Mouse (Mus musculus) megakaryocyte, embryonic 14.5 days (primary cell): ENCODE data around the gene Id2. TPM values are rescaled to one million over a fixed set of nuclear protein-coding genes. Genes with fewer than 3 reads are reported as not detected.

ENCODE experiments used
- H3K27me3 ChIP-seq: replicated peaks from 2 replicates; pipeline ENCODE3; 2012; ENCODE audit warnings: inconsistent platforms
- H3K36me3 ChIP-seq: replicated peaks from 2 replicates; pipeline ENCODE3; 2012; ENCODE audit warnings: low read length, inconsistent platforms, mixed read lengths
- H3K4me1 ChIP-seq: 2 replicates; pipeline ENCODE4 v1.6.1; 2012; ENCODE audit warnings: inconsistent platforms
- H3K4me3 ChIP-seq: replicated peaks from 2 replicates; pipeline ENCODE3; 2012; ENCODE audit warnings: moderate library complexity, mild to moderate bottlenecking, inconsistent platforms
- H3K9me3 ChIP-seq: 2 replicates; pipeline ENCODE4 v1.6.1; 2012; ENCODE audit warnings: inconsistent platforms
- FLI1 ChIP-seq: IDR thresholded peaks from 2 replicates; pipeline ENCODE4 v1.6.1; 2012; ENCODE audit warnings: low read length, inconsistent platforms, mixed read lengths
- GATA1 ChIP-seq: IDR thresholded peaks from 3 replicates; pipeline ENCODE4 v1.6.1; 2012; ENCODE audit warnings: mixed read lengths, low read length, inconsistent platforms, borderline replicate concordance
- polyA plus RNA-seq: library from polyadenylated mRNA; stranded (reverse); fragments of >175 nt; gene quantifications from 2 replicates; pipeline ENCODE4 v1.2.3, GENCODE M21; 2012; ENCODE audit warnings: low replicate concordance; ENCODE audit not compliant: insufficient read depth

The Id2 gene
- polyA plus RNA-seq, 1 experiment, result 8.1 TPM

DNA sequence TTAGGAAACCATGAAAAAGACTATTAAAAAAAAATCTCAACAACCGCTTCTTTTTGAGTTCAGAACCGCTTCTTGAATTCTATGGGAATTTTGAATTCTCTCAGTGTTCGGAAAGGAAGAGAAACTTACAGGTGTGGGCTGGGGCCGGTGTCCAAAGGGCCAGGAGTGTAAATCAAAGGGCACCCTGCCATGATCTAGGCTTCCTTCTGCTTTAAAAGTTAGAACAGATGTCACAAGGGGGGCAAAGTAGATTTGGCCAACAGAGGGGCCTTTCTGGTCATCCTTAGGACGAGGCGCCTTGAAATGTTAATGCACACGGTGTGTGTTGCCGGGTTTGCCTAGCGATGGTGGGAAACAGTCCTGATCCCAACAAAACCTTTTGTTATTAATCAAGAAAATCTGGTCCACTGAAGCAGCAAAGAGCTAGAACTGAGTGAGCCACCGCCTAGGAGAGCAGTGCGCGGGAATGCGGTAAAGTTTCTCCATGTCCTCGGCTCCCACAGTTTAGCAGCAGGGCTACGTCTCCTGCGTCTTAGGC lies 28.4 kb upstream of the Id2 start:
- no peak overlapping the region for H3K4me3 ChIP-seq
- TF ChIP-seq GATA1, result no peak
- TF ChIP-seq FLI1, result no peak
- H3K9me3 ChIP-seq, result peaks cover 9% of the 10 kb centered on the region
- no peaks in the 10 kb centered on the region for H3K36me3 ChIP-seq
- H3K27me3 ChIP-seq, result peaks cover 60% of the 10 kb centered on the region
- H3K4me1 ChIP-seq, result peaks cover 19% of the 10 kb centered on the region

DNA sequence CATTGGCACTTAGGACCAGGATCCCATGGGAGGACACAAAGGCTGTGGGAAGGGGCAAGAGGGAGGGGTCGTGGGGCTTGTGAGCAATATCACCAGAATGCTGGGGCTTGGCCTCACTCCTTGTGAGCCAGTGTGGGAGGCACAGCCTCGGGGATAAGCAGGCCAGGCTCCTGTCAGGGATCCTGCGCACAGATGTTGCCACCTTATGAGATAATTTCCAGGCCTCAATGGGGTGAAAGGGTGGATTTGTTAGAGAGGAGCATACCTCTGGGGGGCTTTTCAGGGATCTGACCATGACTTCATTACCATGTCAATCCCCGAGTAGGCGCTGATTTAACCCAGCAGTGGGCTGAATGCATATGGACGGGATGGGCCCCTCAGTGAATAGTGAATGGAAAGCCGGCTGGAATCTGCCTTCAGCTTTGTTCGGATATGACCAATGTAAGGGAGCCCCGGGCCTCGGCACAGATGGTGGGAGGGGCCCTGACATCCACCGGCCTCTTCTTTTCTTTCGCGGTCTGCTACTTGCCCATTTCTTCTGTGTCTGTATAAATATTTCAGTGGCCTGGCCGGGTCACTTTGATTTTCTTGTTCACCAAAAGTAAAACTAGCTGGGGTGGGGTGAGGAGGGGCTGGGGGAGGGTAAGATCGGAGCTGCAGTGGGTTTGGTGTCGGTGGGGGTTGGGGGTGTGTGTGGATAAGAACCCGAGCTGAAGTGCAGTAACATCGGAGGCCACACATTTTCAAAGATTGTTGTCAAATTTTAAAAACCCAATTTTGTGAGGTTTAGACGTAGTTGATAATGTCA lies 27.7 kb upstream of the Id2 start:
- Histone ChIP-seq H3K27me3 (peaks cover 55% of the 10 kb centered on the region), H3K4me1 (peaks cover 19% of the 10 kb centered on the region), H3K36me3 (no peaks in the 10 kb centered on the region), H3K4me3 (no peak overlapping the region), H3K9me3 (peaks cover 9% of the 10 kb centered on the region)
- TF ChIP-seq FLI1 (no peak), GATA1 (no peak)

- Histone ChIP-seq H3K4me1 (peaks cover 17% of the 10 kb centered on the region), H3K9me3 (peaks cover 9% of the 10 kb centered on the region), H3K27me3 (peaks cover 48% of the 10 kb centered on the region), H3K4me3 (no peak overlapping the region), H3K36me3 (no peaks in the 10 kb centered on the region)
- TF ChIP-seq GATA1 (no peak), FLI1 (no peak)
Observed at GRCm38 (mm10) chr12:25120753-25121152, 23.8 kb upstream of the Id2 start.

DNA sequence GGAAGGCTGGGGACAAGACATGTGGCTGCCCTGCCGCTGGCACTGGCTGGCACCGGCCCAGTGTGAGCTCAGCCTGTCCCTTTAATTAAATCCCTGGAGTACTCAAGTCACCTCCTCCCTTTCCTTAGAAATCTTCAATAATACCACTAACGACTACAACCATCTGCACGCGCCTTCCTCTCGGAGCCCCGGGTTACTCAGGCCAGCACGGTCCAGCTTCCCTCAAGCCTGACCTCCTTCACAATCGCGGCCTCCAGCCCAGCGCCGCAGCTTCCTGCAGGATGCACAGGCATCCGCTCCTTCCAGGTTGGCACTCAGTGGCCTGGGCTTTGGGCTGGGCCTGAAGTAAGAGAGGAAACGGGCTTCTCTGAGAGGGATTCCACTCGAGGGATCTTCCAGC lies 22.3 kb upstream of the Id2 start:
- Histone ChIP-seq H3K4me3 (no peak overlapping the region), H3K4me1 (peaks cover 17% of the 10 kb centered on the region), H3K9me3 (peaks cover 14% of the 10 kb centered on the region), H3K27me3 (peaks cover 42% of the 10 kb centered on the region), H3K36me3 (no peaks in the 10 kb centered on the region)
- no peak for TF ChIP-seq FLI1
- TF ChIP-seq GATA1, result no peak

GRCm38 (mm10) chr12:25117856-25118511 lies 21.0 kb upstream of the Id2 start:
- H3K9me3 ChIP-seq, result peaks cover 20% of the 10 kb centered on the region
- TF ChIP-seq GATA1, result no peak
- TF ChIP-seq FLI1, result no peak
- peaks cover 39% of the 10 kb centered on the region for H3K27me3 ChIP-seq
- H3K36me3 ChIP-seq, result no peaks in the 10 kb centered on the region
- no peak overlapping the region for H3K4me3 ChIP-seq
- peaks cover 17% of the 10 kb centered on the region for H3K4me1 ChIP-seq

DNA sequence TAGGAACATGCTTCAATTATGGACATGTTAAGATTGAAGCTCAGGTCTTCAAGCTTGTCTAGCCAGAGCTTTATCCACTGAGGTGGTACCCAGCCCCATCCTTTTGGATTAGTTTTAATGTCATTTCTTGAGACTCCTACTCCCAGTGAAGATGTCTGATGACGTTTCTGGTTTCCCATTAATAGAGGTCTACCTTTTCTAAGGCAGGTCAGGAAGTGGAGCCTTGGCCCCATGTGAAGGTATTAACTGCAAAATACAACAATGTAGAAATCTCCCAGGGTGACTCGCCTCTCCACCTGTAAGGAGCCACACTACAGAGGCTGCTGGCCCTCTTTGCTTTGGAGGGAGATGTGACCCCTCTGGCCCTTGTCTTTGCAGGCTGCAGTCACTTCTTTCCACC lies 19.2 kb upstream of the Id2 start:
- Histone ChIP-seq H3K27me3 (peaks cover 23% of the 10 kb centered on the region), H3K4me1 (peaks cover 24% of the 10 kb centered on the region), H3K4me3 (no peak overlapping the region), H3K9me3 (peaks cover 28% of the 10 kb centered on the region), H3K36me3 (peaks cover 4% of the 10 kb centered on the region)
- no peak for TF ChIP-seq FLI1

DNA sequence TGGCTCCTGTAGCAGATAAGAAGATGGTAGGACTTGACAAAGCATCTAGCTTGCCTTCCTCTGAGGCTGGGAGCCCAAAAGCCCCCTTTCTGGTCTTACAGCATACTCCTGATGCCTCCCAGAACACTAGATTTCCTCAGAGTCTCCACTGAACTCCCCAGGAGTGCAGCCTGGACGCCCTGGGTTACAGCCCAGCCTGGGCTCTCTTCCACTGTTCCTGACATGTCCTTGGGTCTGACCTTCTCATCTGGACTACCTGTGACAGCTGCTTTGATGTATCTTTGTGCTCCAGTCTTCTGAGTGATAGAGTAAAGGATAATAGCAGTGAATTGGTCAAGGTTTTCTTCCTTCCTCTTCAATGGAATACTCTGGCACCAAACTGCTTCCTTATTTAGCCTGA lies 17.5 kb upstream of the Id2 start:
- Histone ChIP-seq H3K4me3 (no peak overlapping the region), H3K4me1 (peaks cover 39% of the 10 kb centered on the region), H3K27me3 (peaks cover 21% of the 10 kb centered on the region), H3K36me3 (peaks cover 4% of the 10 kb centered on the region), H3K9me3 (peaks cover 28% of the 10 kb centered on the region)
- TF ChIP-seq FLI1, result no peak
- TF ChIP-seq GATA1, result no peak

DNA sequence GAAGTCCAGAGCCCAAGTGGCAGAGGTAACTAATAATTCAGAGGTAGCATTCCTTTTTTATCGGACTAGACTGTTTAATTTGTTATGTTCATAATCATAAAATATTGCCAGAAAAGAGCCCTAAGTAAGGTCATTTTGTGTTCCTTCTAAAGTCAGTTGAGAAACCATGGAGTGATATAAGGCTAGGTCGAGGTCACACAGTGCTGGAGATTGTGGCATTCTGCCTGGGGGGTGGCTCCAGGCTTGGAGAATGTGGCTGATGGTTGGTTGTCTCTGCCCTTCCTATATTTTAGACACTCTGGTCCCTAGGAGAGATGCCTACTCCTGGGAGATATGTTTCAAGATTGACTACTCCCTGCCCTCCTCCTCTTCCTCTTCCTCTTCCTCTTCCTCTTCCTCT lies 16.4 kb upstream of the Id2 start:
- peaks cover 28% of the 10 kb centered on the region for H3K9me3 ChIP-seq
- peaks cover 4% of the 10 kb centered on the region for H3K36me3 ChIP-seq
- TF ChIP-seq FLI1, result no peak
- TF ChIP-seq GATA1, result no peak
- peaks cover 40% of the 10 kb centered on the region for H3K4me1 ChIP-seq
- H3K4me3 ChIP-seq, result no peak overlapping the region
- peaks cover 19% of the 10 kb centered on the region for H3K27me3 ChIP-seq

DNA sequence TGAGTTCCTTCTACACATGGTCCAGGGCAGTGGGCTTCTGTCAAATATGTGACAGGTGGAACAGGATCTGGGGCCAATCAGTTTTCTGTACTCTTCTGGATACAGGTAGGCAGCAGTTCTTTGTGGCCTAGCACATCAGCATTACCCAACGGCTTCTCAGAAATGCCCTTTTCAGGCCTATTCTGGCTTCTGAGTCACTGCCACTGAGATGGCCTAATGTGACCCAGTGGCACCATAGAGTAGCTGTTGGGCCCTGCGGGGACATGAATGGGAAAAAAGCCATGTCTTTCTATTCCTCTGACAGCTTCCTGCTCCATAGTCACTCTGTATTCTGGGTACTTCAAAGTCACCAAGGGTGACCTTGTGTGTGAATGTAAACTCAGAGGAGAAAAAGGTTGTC lies 15.9 kb upstream of the Id2 start:
- Histone ChIP-seq H3K36me3 (peaks cover 4% of the 10 kb centered on the region), H3K4me1 (peaks cover 36% of the 10 kb centered on the region), H3K4me3 (no peak overlapping the region), H3K27me3 (peaks cover 20% of the 10 kb centered on the region), H3K9me3 (peaks cover 28% of the 10 kb centered on the region)
- TF ChIP-seq FLI1 (no peak), GATA1 (no peak)

- Histone ChIP-seq H3K36me3 (peaks cover 4% of the 10 kb centered on the region), H3K4me3 (no peak overlapping the region), H3K27me3 (peaks cover 30% of the 10 kb centered on the region), H3K9me3 (peaks cover 28% of the 10 kb centered on the region), H3K4me1 (peaks cover 34% of the 10 kb centered on the region)
- TF ChIP-seq FLI1, result no peak
- TF ChIP-seq GATA1, result no peak
Observed at GRCm38 (mm10) chr12:25110682-25111078, 13.7 kb upstream of the Id2 start.
